Comparison of ENCODE assay signal across 1 mouse cellular context in genomic region chr3:144738396-144738795, GRCm38 (mm10). TPM values are rescaled to one million over a fixed set of nuclear protein-coding genes. Genes with fewer than 3 reads are reported as not detected.
"Had no signal": no experiment of that assay in that cellular context is flagged by ENCODE, and none has a peak within 500 bp of the region (broad histone marks: within the 10 kb centered on the region; RNA-seq: fewer than 3 reads in every experiment).

No protein-coding gene starts in this region.

RNA-seq across cellular contexts. Expression of gene Clca3a1, which starts 22.4 kb away (rescaled TPM):
- polyA plus RNA-seq: hindbrain, embryonic 11.5 days had no signal
